Mouse (Mus musculus) embryonic fibroblast, embryonic 13.5 days (primary cell): Measurements from ENCODE around the gene Csf2rb2.

ENCODE experiments used
- CTCF ChIP-seq: IDR thresholded peaks from 2 replicates; pipeline ENCODE4 v1.5.1; 2011; ENCODE audit warnings: mild to moderate bottlenecking, control low read depth, low read length, moderate library complexity, borderline replicate concordance; ENCODE audit not compliant: insufficient read depth
- POLR2A ChIP-seq: IDR thresholded peaks from 2 replicates; pipeline ENCODE4 v1.6.1; 2011; ENCODE audit warnings: low read depth, mild to moderate bottlenecking, control low read depth, low read length, moderate library complexity

DNA sequence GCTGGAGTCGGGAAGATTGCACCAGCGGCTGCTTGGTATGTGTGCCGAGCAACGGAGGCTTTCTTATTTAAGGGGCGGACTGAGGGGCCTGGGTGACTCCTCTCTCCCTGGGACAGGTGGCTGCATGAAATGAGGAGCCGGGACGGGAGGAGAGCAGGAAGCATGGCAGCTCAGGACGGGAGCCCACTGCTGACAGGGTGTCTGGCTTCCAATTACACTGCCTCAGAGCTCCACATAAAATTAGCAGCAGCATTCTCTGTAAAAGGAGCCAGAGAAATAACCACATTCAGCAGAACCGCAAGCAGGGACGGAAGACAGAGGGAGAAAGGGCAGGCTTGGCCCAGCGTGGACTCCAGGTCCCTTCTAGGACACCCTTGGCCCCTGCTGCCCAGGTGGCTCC, 64.2 kb downstream of the Csf2rb2 start:
- no peak for TF ChIP-seq CTCF
- TF ChIP-seq POLR2A = no peak
